Mouse (Mus musculus) gonadal fat pad, adult 2 months (tissue): Measurements from ENCODE around the gene 4430402I18Rik. TPM values are rescaled to one million over a fixed set of nuclear protein-coding genes. Genes with fewer than 3 reads are reported as not detected.
"Not testable (repeated sequence)": the region's sequence is repeated elsewhere in the genome, so short reads cannot be mapped to it uniquely, and the experiment has no call there.

Source experiments
- DNase-seq: peaks from one replicate; pipeline ENCODE4 v3.0.0-alpha.2; 2012; ENCODE audit warnings: low read depth
- polyA plus RNA-seq: library from polyadenylated mRNA; depleted of rRNA; stranded (reverse); fragments of >200 nt; gene quantifications from 2 replicates; pipeline ENCODE4 v1.2.3, GENCODE M21; 2012; rRNA removed

The 4430402I18Rik gene
- polyA plus RNA-seq: 10.0 and 12.4 TPM in 2 replicates

DNA sequence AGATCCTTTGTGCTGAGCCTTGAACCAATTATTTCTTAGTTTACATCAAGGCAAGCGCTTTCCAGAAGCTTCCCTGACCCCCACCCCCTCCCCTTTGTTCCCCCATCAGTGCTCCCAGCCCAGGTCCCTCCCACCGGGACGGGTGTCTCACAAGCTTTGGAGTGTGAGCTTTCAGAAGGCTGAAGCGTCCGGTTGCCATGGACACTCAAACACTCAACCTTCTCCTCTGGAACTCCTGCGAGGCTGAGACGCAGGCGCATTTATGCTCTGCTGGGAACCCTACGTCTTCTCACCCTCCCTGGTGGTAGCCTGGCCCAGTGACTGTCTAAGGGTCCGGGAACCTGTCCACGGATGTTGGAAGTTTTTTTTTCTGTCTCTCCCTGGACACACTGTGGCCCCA lies at the start of gene 4430402I18Rik:
Gene 4430402I18Rik (minus strand): TSS at position 149 of the 400 bp plus-strand sequence.
- DNase-seq: no peak

GRCm38 (mm10) chr19:29016786-29017185 lies 49.2 kb upstream of the 4430402I18Rik start:
- no peak for DNase-seq

DNA sequence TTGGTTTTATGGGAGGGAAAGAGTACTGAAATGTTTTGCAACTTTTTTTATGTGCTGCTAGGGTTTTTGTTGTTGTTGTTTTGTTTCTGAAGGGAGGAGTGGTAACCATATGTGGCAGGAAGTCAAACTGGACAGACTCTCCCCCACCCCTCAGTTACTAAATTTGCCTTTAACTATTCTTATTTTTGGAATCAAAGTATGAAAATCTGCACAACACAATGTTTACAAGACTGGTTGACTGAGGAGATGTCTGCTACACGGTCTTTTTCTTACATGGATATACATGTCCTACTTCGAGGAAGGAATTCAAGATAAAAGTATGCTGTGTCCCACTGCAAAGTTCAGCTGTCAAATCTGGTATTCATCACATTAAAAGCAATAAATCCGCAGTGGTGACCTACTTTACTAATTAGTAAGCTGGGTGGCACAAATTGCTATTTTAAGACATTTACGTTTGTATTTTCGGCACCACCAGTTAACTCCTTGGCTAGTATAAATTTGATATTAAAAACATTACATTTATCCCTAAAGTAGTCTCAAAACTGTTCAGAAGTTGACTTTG lies 48.7 kb upstream of the 4430402I18Rik start:
- DNase-seq: no peak

DNA sequence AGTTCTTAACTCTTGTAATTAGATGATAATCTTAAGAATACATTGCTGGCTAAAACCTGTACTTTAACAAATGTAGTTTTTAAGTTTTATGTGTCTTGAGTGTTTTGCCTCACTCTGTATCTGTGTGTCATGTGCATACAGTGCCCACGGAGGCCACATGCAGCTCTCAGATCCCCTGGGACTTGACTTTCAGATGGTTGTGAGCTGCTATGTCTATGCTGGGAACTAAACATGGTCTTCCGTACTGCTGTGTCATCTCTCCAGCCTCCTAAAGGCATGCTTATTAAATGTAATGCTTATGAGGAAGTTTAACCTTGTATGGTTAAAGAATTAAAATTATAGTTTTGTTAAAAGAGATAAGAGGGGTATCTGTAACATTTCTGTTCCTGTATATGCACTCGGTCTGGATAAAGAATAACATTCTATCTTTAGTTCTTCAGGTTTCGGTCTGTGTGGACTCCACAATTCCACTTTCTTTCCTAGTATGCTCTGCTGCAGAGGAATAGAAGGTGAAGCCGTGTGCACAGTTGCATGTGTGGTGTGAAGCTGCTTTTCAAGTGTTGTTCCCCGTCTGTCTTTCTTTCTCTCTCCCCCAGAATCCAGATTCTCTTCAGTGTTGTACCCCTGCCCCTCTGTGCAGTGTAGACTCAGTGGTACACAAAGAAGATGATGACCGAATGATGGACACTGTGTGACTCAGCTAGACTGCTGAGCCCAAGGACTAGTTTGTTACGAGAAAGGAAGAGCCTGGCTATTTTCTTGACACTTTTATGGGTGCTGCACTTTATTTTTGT lies 48.0 kb upstream of the 4430402I18Rik start:
- DNase-seq: no peak

DNA sequence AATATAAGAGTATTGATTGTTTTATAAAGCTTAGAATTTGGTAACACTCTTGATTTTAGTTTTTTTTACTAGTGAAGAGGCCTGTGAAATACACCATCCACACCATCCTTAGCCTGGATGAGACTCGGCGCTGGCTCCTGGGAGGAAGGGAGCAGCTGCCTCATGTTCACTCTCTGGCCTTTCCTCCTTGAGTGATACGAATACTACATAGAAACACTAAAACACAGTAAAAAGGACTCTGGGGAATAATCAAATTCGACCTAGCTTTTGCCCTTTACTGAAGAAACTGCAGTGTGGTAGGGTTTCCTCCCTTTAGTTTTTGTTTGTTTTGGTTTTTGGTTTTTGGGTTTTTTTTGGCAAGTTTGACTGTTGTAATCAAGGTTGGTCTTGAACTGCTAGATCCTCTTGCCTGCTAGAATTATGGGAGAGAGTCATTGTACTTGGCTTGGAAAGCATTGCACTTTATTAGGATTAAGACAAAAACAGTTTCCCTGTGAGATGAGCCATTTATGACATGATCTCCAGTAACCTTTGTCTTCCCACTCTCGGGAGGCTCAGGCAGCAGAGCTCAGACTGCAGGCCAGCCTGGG lies 47.0 kb upstream of the 4430402I18Rik start:
- DNase-seq: no peak

DNA sequence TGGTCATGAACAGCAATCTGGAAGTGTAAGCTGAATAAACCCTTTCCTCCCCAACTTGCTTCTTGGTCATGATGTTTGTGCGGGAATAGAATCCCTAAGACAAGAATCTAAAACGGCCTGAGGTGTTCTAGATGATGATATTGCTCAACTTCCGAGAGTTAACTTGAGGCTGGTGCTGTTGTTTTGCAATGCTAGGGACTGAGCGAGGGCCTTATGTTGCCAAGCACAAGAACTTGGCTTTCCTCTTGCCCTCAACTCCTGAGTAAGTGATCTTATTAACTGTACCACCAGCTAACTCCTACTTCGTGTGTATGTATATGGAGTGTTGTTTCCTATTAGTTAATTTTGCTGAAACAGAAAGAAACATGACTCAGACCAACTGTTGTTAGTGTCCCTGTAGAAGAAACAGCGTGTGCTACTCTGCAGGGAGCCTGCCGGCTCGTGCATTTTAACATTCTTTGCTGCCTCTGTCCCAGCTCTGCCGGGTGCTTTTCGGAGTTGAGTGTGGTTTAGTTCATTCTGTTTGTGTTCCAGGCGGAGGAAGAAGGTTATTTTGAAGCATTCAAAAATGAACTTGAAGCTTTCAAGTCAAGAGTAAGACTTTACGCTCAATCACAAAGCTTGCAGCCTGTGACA lies 43.9 kb upstream of the 4430402I18Rik start:
- peak; percentile 46 for DNase-seq

DNA sequence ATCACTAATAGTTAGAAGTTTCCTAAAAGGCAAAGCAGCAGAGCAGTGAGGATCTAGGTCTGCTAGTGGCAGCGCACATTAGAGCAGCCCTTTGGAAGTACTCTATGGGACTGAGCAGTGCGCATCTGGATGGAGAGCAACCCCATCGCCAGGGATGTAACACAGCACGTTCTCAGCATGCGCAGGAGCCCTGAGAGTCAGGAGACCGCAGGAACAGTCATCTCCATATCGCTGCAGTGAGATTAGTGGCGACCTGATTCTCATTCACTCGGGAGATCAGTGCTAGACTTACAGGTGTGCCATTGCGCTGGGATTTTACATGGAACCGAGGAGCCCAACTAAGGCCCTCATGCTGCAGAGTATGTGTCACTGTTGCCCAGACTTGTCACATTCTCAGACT lies 41.4 kb upstream of the 4430402I18Rik start:
- no peak for DNase-seq

DNA sequence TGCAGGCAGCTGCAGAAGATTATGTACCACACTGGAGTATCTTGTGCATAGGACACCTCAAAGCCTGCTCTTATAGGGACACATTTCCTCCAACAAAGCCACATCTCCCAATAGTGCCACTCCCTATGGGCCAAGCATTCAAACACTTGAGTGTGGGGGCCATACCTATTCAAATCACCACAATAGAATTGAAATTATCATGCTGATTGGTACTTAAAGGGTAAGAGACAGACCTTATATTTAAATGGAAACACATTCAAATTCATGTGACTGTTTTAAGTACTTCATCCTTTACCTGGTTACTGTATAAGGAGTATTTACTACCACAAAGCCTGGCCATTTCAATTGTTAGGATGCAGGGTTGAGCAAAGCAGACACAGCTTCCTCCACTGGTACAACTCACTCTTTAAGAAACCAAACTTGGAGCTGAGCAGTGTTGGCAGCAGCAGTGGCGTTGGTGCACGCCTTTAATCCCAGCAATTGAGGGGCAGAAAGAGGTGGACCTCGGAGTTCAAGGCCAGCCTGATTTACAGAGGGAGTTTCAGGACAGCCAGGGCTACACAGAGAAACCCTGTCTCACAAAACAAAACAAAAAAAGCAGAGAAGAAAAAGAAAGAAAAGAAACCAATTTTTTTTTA lies 40.6 kb upstream of the 4430402I18Rik start:
- no peak for DNase-seq

DNA sequence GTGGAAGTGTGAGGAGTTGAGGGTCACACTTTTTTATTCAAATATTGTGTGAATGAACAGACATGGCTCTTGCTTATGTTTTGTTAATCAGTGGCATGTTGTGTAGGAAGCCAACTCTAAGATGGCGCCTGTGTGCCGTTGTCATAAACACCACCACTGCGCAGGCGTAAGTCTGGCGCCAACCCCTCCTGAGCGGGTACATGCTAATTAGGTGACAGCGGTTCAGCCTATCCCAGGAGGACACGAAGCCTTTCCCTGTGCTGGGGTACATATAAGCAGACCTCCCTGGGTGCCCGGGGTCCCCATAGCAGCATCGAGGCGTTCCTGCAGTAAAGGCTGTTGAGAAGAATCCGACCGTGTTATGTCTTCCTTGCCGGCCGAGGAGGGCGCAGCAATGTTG lies 32.7 kb upstream of the 4430402I18Rik start:
- not testable (repeated sequence) for DNase-seq

DNA sequence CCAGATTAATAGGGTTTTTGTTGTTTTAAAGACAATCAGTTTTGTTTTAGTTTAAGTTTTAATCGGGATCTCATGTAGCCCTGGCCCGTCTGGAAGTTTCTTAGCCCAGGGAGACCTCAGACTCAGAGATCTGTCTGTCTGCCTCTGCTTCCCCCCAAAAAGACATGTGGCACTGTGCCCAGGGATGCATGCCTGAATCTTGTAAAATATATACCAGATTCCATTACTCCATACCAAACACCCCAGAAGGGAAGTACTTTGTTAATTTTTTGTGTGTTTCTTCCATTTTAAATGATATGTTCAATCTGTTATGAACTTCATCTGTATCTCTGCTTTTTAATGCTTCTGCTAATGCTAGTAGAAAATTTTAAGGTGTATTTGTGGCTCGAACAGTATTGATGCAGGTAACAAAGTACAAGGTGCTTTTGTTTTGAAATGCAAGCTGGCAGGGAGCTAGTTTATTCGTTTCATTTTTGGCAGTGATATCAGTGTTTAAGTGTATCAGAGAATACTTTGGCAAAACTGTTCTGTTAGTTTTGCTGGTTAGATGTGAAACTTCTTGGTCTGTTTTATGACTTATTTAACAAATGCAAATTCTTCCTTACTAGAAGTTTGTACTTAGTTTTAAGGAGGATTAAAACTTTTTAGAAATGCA lies 30.5 kb upstream of the 4430402I18Rik start:
- DNase-seq: no peak

DNA sequence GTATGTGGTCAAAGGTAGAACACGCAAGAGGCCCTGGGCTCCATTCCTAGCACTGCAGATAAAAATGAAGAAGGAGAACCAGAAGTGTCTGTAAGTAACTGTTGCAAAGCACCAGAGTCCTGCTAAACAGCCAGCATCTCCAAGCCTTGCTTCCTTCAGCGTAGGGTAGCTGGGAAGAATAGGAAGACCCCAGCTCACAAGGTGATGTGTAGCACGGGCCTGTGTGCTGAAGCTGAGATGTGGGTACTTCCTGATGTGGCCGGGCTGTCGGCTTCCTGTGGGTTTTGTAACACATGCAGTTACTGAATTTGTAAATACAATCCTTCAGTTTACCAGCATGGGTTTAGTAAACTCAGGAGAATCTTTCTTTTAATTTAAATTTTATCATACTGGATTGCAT lies 27.8 kb upstream of the 4430402I18Rik start:
- no peak for DNase-seq

DNA sequence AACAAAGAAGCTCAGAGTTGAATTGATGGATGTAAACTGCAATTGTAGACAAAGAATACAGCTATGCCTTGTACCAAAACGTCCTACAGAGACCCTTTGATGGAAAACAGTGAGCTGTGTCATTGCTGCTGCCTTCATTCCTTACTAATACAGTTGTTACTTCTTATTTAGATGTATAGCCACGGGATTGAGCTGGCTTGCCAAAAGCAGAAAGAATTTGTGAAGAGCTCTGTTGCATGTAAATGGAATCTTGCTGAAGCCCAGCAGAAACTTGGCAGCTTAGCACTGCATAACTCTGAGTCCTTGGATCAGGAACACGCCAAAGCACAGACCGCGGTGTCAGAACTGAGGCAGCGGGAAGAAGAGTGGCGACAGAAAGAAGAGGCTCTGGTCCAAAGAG lies 27.3 kb upstream of the 4430402I18Rik start:
- DNase-seq: no peak

DNA sequence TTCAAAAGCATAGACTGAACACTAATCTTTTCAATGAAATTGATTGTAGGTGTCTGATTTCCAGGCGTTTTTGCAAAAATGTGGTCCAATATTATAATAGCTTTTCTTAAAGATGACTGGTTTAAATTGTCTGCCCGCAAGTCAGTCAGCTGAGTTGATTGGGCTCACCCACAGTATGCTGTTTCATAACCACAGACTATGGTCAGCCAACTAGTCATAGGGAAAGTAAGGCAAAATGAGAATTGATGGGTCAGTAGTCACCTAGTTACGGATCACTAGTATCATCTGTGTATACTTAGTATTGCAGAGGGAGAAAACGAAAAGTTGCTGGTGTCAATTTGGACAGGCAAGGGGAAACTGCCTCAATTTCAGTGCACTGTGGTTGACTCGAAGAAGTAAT lies 23.8 kb upstream of the 4430402I18Rik start:
- DNase-seq: no peak

GRCm38 (mm10) chr19:28990590-28991221 lies 23.1 kb upstream of the 4430402I18Rik start:
- no peak for DNase-seq

DNA sequence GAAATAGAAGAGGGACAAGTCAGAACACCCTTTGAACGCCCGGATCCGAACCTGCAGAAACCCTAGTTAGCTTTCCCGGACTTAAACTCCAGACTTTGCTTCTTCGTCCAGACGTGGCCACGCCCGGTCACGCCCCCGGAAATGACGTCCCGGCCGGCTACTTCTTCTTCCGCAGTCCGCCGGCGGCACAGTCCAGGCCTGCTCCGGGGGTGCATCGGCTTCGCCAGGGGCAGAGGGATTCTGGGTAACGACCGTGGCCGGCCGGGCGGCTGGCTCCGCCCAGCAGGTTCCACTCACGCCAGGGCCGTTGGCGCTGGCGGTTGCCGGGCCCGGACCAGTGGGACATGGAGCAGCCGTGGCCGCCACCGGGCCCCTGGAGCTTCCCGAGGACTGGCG lies 22.6 kb upstream of the 4430402I18Rik start, which contains the start of gene Cdc37l1:
Gene Cdc37l1 (plus strand): TSS at position 159 of the 396 bp plus-strand sequence.
- DNase-seq: peak; percentile 42

DNA sequence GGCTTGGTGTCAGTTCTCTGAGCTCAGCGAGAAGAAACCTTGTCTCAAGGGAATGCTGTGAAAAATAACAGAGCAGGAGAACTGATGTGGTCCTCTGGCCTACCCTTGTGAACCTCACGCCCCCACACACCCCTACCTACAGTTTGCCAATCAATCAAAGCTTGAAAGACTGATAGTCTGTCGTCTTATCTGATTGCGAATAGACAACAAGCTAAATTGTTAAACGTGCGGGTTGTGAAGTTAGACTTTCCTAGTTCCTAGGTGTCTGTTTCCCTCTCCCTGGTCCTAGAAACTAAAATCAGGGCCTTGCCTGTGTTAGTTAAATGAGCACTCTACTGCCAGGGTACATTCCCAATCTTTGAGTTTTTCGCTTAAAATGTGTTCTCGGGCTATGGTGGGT lies 21.9 kb upstream of the 4430402I18Rik start:
- DNase-seq: no peak

DNA sequence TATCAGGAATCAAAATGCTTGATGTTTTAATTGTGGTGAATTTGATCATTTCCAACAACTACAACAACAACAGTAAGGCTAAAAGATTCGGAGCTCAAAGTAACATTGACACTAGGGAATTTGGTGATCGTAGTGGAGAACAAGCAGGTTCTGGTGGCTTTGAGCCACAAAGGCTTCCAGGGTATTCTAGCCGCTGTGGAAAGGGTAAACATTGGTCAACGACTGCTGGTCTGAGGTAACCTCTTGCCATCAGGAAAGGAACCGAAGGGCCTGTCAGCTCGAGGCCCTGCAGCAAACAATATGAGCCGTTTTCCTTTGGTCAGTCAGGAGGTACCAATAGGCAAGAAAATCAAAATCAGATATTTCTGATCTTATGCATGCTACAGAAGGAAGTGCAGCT lies 15.0 kb upstream of the 4430402I18Rik start:
- no peak for DNase-seq

DNA sequence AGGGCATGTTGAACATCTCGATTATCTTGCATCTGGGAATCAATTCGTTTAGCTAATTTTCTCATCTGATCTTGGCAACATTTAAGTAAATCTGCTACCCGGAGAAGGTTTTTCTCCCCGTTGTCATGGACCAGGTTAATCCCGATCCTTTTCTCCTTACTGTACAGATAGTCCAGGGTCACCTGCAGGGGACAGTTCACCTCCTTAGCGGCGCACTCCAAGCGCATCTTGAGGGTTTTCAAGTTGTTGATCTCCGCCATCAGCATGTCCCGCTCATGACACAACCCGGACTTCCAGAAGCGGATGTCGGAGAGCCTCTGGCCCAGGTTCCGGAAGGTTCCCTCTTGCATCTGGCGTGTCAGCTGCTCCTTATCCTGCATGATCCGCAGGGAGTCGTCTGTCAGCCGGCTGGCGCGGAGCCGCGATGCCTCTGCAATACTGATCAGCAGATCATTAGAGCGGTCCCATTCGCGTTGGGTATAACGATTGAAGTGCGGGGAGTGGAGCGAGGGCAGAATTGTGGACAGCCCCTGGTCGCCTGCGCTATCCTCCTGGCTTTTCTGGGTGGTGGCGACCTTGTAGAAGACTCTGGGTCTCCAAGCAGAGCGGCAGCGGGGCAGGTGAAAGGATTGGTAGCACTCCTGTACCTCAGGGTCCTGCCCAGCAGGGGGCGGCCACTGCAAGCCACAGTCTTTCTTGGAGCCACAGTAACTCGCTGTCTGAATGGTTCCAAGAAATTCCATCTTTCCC lies 7.4 kb upstream of the 4430402I18Rik start:
- DNase-seq: no peak

- DNase-seq: no peak
Observed at GRCm38 (mm10) chr19:28970251-28970650, 2.7 kb upstream of the 4430402I18Rik start.

- DNase-seq: no peak
Observed at GRCm38 (mm10) chr19:28969231-28969630, 1.6 kb upstream of the 4430402I18Rik start.
